Mouse (Mus musculus) cerebellum, adult (tissue): ENCODE data around the gene Hlcs.
"Not testable (repeated sequence)": the region's sequence is repeated elsewhere in the genome, so short reads cannot be mapped to it uniquely, and the experiment has no call there.

Source experiments
- ATAC-seq: cut with Nextera tagmentation; 2 replicates; pipeline ENCODE4 v1.9.2; 2017; ENCODE audit warnings: mild to moderate bottlenecking, moderate library complexity, mixed read lengths; ENCODE audit not compliant: insufficient number of reproducible peaks, low FRiP score, low TSS enrichment

Hlcs gene

GRCm38 (mm10) chr16:94313229-94314030, at the start of gene Hlcs:
Hlcs (minus strand) TSS chr16:94313571.
- ATAC-seq = peak; percentile 73

DNA sequence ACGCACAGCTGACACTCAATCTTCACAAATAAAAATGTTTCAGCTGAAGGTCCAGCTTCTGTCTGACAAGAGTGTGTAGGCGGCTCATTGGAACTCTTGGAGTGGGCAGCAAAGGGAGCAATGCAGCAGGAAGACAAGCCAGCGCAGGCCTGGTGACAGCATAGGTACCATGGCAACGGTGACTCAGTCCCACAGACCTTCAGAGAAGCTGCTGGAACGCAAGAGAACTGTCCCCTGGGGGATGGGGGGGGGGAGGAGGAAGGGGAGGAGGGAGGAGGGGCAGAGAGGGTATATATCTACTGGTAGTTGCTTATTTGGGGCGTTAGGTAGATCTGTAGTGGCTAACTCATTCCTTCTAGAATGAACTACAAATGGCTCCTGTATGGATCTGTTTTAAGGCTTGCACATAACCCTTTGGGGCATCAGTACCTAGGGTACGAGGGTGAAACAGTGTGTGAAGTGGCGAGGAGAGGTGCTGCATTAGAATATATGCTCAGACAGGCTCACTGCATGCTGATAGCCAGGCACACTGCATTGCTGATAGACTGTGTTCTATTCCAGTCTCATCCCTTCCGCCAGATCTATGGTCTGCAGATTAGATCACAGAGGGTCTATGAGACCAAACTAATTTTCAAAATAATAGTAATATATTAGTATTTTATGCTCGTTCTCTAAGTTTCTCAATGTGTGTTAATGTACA, 49.0 kb upstream of the Hlcs start:
- ATAC-seq = no peak

DNA sequence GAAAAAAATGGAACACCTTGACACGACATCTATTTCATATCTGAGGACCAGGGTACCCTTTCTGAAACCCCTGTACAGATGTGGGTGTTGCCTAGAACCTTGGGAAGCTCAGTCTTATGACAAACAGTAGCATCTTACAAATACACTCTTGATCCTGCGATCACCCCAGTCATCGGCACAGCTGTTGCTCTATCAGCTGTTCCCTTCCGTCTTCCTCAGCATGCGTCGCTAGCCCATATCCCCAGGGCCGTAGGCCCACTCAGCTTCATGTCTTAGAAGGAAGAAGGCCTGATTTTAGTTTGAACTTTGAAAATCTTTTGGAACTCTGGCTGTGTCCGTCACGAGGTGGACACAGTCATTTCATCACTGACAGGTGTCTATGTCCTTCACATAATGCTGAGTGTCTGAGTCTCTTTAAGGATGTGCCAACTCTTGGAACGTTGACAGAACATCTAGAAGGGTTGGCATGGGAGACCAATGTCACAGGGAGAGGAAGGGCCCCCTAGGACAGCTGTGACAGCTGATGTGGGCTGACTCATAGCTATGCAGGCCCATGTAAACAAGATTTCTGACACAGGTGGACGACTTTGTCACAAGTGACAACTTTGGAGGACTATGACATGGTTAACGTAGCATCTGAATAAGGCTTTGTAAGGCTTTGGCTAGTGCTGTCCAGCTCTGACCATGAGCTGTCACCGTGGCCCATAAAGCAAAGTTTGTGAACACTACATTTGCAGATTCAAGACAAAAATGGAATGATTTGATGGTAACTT, 47.4 kb upstream of the Hlcs start:
- ATAC-seq = no peak

DNA sequence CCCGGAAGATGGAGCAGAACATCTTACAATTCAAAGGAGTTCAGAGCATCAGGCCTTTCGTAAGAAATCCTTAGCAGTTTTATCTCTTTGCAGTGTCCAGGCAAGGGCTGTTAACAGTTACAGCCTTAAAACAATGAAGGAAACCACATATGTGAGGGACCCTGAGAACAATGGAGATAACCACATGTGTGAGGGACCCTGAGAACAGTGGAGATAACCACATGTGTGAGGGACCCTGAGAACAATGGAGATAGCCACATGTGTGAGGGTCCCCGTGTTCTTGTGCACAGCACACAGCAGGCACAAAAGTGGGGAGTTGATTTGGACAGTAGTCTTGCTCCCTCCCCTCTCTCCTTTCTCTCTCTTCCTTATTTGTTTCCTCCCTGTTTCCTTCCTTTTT, 44.7 kb upstream of the Hlcs start:
- no peak for ATAC-seq

DNA sequence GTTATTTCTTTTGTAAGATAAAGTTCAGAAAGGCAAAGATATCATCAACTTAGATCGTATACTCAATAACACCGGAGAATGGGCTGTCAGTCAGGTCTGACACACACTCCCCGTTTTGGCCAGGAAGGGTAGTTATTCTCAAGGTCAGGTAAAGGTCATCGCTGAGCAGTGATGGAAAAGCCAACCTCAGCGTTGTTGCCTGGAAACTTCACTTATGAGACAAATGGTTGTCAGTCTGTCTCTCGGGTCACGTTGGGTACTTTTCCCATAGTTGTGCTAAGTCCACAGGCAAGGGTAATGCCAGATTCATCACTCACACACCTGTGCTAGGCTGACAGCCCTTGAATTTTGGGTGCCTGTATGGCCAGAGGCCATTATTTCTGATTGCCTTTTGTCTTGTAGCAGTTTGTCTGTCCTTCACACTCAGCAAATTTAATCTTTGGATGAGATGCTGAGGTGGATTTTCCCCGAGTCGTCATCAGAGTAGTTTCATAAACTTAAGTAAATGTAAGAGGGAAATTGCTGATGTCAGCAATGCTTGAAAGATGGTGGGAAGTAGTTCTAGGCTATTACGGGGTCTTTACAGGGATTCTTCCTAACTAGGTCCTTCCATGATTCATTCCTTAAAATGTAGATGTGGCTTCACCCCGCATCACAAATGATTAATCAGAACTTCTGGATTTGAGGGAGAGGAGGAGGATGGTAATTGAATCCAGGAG, 43.6 kb upstream of the Hlcs start:
- no peak for ATAC-seq

GRCm38 (mm10) chr16:94356046-94356445, 42.7 kb upstream of the Hlcs start:
- no peak for ATAC-seq

DNA sequence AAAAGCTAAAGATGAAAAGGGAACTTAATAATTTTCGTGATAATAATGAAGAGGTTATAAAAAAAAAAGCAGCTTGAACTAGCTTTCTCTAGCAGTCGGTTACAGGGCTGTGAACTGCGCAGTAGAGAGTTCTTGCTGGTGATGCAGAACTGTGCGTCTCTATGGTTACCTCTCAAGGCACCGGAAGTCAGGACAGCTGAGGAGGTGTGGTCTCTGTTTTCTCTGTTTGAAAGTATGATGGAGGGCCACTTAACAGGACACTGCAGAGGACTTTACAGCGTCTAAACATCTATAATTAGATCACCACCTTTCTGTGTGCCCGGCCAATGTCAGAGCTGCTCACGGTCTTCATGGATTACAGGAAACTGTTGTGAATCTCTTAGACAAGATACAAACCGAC, 41.1 kb upstream of the Hlcs start:
- ATAC-seq = no peak

- ATAC-seq = no peak
These were observed 36.9 kb upstream of the Hlcs start for GRCm38 (mm10) chr16:94350287-94350677.

DNA sequence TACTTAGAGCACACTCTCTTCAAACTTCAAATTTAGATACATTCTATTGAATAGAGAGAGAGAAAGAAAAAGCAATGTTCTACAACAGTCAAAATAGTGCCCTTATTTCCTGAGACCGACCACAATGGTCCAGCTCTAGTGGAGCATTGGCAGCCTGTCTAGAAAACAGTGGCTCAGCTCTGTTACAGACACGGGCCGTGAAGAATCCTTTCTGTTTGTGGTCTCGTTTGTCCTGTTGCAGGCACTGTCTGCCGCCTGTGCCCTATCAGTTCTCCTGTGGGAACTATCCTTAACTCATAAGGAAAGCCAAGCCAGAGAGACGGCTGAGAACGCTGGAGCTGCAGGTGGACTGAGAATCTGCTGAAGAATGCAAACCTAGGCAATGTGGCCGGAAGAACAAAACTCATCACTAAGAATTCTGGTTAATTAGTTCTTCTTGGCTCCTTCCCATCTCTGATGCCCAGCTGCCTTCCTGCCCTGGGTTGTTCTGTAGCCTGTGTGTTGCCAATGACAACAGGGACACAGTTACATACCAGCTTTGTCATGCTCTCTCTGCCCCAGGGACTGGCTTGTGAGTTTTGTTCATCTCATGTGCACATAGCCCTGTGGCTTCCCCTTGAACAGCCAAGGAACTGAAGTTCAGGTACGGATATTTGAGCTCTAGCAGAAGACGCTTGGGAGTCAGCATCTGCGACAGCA, 36.4 kb upstream of the Hlcs start:
- no peak for ATAC-seq

GRCm38 (mm10) chr16:94348779-94349178, 35.4 kb upstream of the Hlcs start:
- ATAC-seq = no peak

DNA sequence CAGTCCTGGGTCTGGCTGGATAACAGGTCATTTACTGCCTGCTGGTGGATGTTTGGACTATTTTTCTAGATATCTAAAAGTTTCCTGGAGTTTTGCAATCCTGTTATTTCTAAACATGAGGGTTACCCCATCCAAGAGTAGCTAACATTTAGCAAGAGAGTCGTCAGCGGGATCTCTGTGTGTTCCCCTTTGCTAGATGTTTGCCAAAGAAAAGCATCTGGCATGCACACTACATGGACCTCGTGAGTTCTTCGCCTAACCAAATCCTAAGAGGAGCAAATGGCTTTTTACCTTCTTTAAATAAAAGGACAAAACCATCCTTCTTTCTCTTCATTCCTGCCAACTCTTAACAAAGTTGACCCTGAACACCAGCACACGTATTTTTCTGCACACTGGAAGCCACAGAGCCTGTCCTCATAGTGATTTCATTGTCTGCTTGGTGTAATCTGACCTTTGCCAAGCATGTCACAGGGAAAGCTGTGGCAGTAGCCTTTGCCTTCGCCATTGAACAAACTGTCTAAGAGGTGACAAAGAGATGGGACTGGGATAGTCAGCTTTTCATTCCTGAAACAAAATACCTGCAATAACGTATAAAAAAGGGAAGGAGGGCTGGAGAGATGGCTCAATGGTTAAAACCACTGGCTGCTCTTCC, 33.8 kb upstream of the Hlcs start:
- no peak for ATAC-seq

GRCm38 (mm10) chr16:94345733-94346132, 32.4 kb upstream of the Hlcs start:
- no peak for ATAC-seq

GRCm38 (mm10) chr16:94339164-94340160, 26.1 kb upstream of the Hlcs start:
- not testable (repeated sequence) for ATAC-seq

- no peak for ATAC-seq
These were observed 22.3 kb upstream of the Hlcs start for GRCm38 (mm10) chr16:94335656-94336055.

GRCm38 (mm10) chr16:94331886-94332252, 18.5 kb upstream of the Hlcs start:
- peak; percentile 56; the same call in 1 of the 2 replicates for ATAC-seq

- ATAC-seq = no peak
These were observed 18.0 kb upstream of the Hlcs start for GRCm38 (mm10) chr16:94331233-94331885.

DNA sequence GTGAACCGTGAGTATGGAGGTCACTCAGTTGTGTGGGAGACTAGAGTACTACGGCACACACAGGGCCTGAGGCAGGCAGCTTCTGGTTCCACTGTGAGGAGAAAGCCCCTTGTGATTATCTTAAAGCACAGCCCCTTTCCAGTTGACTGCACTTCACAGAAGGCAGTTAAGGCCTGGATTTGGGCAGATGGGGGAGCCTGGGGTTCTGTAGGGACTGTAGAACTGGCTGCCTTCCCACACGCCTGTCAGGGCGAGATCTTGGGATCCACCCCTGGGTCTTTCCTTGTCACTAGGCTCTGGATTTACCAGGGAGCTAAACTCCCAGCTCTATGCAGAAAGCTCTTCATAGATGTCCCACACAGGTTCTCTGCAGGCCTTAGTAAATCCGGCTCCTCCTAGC, 17.1 kb upstream of the Hlcs start:
- no peak for ATAC-seq
